Mouse (Mus musculus): ENCODE results near the gene Tmem179. TPM values are rescaled to one million over a fixed set of nuclear protein-coding genes. Genes with fewer than 3 reads are reported as not detected.

Tmem179 gene
- not detected for polyA plus RNA-seq (2014; fragmentation: Illumina TruSeq; extraction: RNeasy Lipid Tissue Mini Kit (QIAGEN cat#74804); ENCODE audit: low read depth, low replicate concordance)

GRCm38 (mm10) chr12:112516697-112517337, at the start of gene Tmem179:
Gene Tmem179 (minus strand): TSS chr12:112516747.

DNA sequence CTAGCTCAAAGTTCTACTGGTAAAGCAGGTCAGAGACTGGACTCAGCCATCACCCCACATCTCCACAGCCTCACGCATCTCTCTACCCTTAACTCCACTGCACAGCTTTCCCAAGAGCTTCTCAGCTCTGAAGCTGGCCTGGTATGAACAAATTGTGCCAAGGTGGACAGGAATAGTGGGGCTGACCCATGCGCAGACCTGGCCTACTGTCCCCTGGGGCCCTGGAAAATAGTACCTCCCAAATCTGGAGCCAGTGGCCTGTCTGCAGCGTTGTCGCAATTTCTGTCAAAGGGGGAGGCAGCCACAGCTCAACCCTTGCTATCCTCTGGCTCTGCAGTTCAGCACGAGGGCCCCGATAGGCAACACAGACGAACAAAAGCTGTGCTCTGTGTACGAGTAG, 27.4 kb downstream of the Tmem179 start, which contains the start of gene A530016L24Rik:
TSS of gene A530016L24Rik (plus strand) at position 315 of the 400 bp plus-strand sequence.

Other genes with a start within 250 kb of the Tmem179 start
- not detected for gene A530016L24Rik, start 27.3 kb downstream of the Tmem179 start, polyA plus RNA-seq (2014; fragmentation: Illumina TruSeq; extraction: RNeasy Lipid Tissue Mini Kit (QIAGEN cat#74804); ENCODE audit: low read depth, low replicate concordance)
- 0.24 TPM for gene Inf2, start 72.0 kb upstream of the Tmem179 start, polyA plus RNA-seq (2014; fragmentation: Illumina TruSeq; extraction: RNeasy Lipid Tissue Mini Kit (QIAGEN cat#74804); ENCODE audit: low read depth, low replicate concordance)
- 1.5 TPM for gene Adssl1, start 103.3 kb upstream of the Tmem179 start, polyA plus RNA-seq (2014; fragmentation: Illumina TruSeq; extraction: RNeasy Lipid Tissue Mini Kit (QIAGEN cat#74804); ENCODE audit: low read depth, low replicate concordance)
- gene Siva1, start 127.9 kb upstream of the Tmem179 start, polyA plus RNA-seq (2014; fragmentation: Illumina TruSeq; extraction: RNeasy Lipid Tissue Mini Kit (QIAGEN cat#74804); ENCODE audit: low read depth, low replicate concordance): 1.9 TPM
- gene Akt1, start 158.1 kb upstream of the Tmem179 start, polyA plus RNA-seq (2014; fragmentation: Illumina TruSeq; extraction: RNeasy Lipid Tissue Mini Kit (QIAGEN cat#74804); ENCODE audit: low read depth, low replicate concordance): 2.5 TPM
- gene Zbtb42, start 162.1 kb upstream of the Tmem179 start, polyA plus RNA-seq (2014; fragmentation: Illumina TruSeq; extraction: RNeasy Lipid Tissue Mini Kit (QIAGEN cat#74804); ENCODE audit: low read depth, low replicate concordance): 0.24 TPM
- 23.6 TPM for gene Cep170b, start 203.7 kb upstream of the Tmem179 start, polyA plus RNA-seq (2014; fragmentation: Illumina TruSeq; extraction: RNeasy Lipid Tissue Mini Kit (QIAGEN cat#74804); ENCODE audit: low read depth, low replicate concordance)
- 0.20 TPM for gene Pld4, start 243.9 kb upstream of the Tmem179 start, polyA plus RNA-seq (2014; fragmentation: Illumina TruSeq; extraction: RNeasy Lipid Tissue Mini Kit (QIAGEN cat#74804); ENCODE audit: low read depth, low replicate concordance)